Mouse (Mus musculus): Measurements from ENCODE around the gene H2al1j. TPM values are rescaled to one million over a fixed set of nuclear protein-coding genes. Genes with fewer than 3 reads are reported as not detected.
"Not testable (repeated sequence)": the region's sequence is repeated elsewhere in the genome, so short reads cannot be mapped to it uniquely, and the experiment has no call there.

H2al1j gene
- not detected in 2 replicates for polyA plus RNA-seq (2014; fragmentation: Nextera tagmentation; extraction: Ambion mirVana)

DNA sequence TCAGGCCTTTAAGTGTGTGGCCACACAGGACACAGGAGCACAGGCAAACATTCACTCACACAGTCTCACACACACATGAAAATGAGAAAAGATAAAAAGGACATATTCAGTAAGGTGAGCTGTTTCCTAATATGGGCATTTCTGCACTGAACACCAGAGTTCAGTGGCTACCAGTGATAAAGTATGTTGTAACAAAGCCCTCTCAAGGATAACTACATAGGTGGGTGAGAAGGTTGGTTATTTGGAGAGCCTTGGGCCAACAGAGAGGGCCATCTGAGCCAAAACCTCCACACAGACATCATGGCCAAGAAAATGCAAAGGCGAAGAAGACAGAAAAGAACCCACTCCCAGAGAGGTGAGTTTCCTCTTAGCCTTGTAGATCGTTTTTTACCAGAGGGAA, at the start of gene H2al1j:
Gene H2al1j (plus strand): TSS at position 301 of the 400 bp plus-strand sequence.
- H3K36me3 ChIP-seq (ENCODE audit: control insufficient read depth, insufficient read depth, low read length); H3K9ac ChIP-seq (ENCODE audit: low read length); ATAC-seq (replicated peaks; ENCODE audit: low FRiP score); H3K27ac ChIP-seq (ENCODE audit: low read depth, low read length); H3K9me3 ChIP-seq (ENCODE audit: control insufficient read depth, low read length); H3K4me2 ChIP-seq (ENCODE audit: low read depth, low read length, severe bottlenecking); H3K27me3 ChIP-seq (ENCODE audit: control insufficient read depth, insufficient read depth, low read length); H3K4me1 ChIP-seq (replicated peaks; ENCODE audit: control insufficient read depth, insufficient read depth, low read length); DNase-seq (ENCODE audit: low spot score); H3K4me3 ChIP-seq (ENCODE audit: low read depth, low read length): not testable (repeated sequence)
- 88% methylated on average over 2 of the region's 2 CpGs for WGBS

DNA sequence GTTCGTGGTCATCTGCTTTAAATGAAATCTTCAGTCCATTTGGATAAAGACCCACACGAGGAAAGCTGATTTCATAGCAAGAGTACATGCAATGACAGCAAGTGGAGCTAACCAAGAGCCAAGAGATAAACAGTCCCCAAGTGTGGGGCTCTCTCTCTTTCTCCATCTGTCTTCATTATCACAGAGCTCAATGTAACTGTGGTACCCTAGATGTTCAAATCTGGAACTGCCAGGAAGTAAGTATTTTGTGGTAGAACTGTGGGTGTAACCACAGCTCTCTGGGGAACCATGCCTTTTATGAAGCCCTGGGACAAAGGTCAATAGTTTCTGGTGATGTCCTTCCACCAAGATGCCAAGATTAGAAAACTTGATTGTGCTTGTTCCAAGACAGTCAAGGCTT, 46.9 kb upstream of the H2al1j start:
- Histone ChIP-seq H3K27ac (ENCODE audit: low read depth, low read length) (no peak overlapping the region), H3K36me3 (ENCODE audit: control insufficient read depth, insufficient read depth, low read length) (no peaks in the 10 kb centered on the region), H3K9me3 (ENCODE audit: control insufficient read depth, low read length) (no peaks in the 10 kb centered on the region), H3K4me2 (ENCODE audit: low read depth, low read length, severe bottlenecking) (no peak overlapping the region), H3K9ac (ENCODE audit: low read length) (no peak overlapping the region), H3K4me3 (ENCODE audit: low read depth, low read length) (no peak overlapping the region), H3K27me3 (ENCODE audit: control insufficient read depth, insufficient read depth, low read length) (no peaks in the 10 kb centered on the region), H3K4me1 (replicated peaks; ENCODE audit: control insufficient read depth, insufficient read depth, low read length) (no peaks in the 10 kb centered on the region)
- 76% methylated on average over 2 of the region's 2 CpGs for WGBS
- DNase-seq (ENCODE audit: low spot score) (no peak), ATAC-seq (replicated peaks; ENCODE audit: low FRiP score) (no peak)

DNA sequence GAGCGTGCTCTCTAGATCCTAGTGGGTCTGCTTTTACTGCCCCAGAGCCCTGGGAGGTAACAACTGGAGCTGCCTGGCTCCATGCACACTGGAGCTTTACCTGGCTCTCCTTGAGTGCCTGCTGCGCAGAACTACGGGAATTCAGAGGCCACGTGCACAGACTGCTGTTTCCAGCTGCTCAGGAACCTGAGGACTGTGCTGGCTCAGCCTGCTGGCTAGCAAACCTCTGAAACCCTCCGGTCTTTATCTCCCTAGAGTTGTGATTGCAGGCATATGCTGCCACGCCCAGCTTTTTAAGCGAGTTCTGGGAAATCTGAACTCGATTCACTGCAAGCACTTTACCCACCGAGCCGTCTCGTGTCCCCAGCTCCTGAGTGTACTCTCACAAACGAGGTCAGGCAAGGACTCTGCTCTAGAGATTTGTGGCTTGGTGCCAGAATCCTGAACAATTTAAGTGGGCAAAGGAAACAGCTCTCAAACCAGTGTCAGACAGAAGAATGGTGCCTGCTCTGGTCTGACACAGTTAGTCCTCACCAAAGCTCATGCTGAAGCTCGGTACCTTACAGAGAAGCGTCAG, 39.2 kb upstream of the H2al1j start:
- no peak for DNase-seq (ENCODE audit: low spot score)
- Histone ChIP-seq H3K9me3 (ENCODE audit: control insufficient read depth, low read length) (no peaks in the 10 kb centered on the region; the same call in 1 of the 2 replicates), H3K4me3 (ENCODE audit: low read depth, low read length) (no peak overlapping the region), H3K9ac (ENCODE audit: low read length) (no peak overlapping the region), H3K4me1 (replicated peaks; ENCODE audit: control insufficient read depth, insufficient read depth, low read length) (no peaks in the 10 kb centered on the region), H3K4me2 (ENCODE audit: low read depth, low read length, severe bottlenecking) (no peak overlapping the region), H3K27me3 (ENCODE audit: control insufficient read depth, insufficient read depth, low read length) (no peaks in the 10 kb centered on the region), H3K27ac (ENCODE audit: low read depth, low read length) (no peak overlapping the region), H3K36me3 (ENCODE audit: control insufficient read depth, insufficient read depth, low read length) (no peaks in the 10 kb centered on the region)
- ATAC-seq (replicated peaks; ENCODE audit: low FRiP score) = no peak
- 82% methylated on average over 14 of the region's 14 CpGs for WGBS

DNA sequence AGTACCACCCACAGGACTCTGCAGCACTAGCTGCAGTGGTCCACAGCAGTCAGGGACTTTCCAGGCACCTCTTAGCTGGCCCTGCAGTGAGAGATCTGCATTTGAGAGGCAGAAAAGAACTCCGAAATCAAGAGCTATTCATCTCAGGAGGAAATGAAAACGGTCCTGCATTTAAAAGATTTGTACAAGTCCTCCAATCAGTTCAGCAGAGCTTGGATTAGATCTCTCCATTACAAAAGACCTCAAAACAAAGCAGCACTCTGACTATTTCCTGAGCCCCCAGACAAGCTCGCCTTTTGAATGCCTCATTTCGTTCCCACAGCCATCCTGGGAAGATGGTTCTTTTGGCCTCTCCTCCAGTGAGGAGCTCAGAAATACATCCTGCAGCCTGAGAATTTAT, 38.4 kb upstream of the H2al1j start:
- H3K36me3 ChIP-seq (ENCODE audit: control insufficient read depth, insufficient read depth, low read length) = no peaks in the 10 kb centered on the region
- H3K4me1 ChIP-seq (replicated peaks; ENCODE audit: control insufficient read depth, insufficient read depth, low read length) = no peaks in the 10 kb centered on the region
- H3K4me2 ChIP-seq (ENCODE audit: low read depth, low read length, severe bottlenecking) = no peak overlapping the region
- no peaks in the 10 kb centered on the region; the same call in 1 of the 2 replicates for H3K9me3 ChIP-seq (ENCODE audit: control insufficient read depth, low read length)
- no peak for DNase-seq (ENCODE audit: low spot score)
- no peak for ATAC-seq (replicated peaks; ENCODE audit: low FRiP score)
- no peak overlapping the region for H3K4me3 ChIP-seq (ENCODE audit: low read depth, low read length)
- WGBS = 30% methylated on average over 4 of the region's 4 CpGs
- no peak overlapping the region for H3K9ac ChIP-seq (ENCODE audit: low read length)
- no peak overlapping the region for H3K27ac ChIP-seq (ENCODE audit: low read depth, low read length)
- no peaks in the 10 kb centered on the region for H3K27me3 ChIP-seq (ENCODE audit: control insufficient read depth, insufficient read depth, low read length)

DNA sequence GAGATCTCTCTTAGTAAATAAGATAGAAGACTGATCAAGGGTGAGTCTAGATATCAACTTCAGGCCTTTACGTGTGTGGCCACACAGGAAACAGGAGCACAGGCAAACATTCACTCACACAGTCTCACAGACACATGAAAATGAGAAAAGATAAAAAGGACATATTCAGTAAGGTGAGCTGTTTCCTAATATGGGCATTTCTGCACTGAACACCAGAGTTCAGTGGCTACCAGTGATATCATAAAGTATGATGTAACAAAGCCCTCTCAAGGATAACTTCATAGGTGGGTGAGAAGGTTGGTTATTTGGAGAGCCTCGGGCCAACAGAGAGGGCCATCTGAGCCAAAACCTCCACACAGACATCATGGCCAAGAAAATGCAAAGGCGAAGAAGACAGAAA, 28.7 kb upstream of the H2al1j start, which contains the start of gene H2al1a:
Gene H2al1a (plus strand): TSS at position 301 of the 400 bp plus-strand sequence.
- not testable (repeated sequence) for ATAC-seq (replicated peaks; ENCODE audit: low FRiP score); H3K4me1 ChIP-seq (replicated peaks; ENCODE audit: control insufficient read depth, insufficient read depth, low read length); H3K27ac ChIP-seq (ENCODE audit: low read depth, low read length); H3K4me2 ChIP-seq (ENCODE audit: low read depth, low read length, severe bottlenecking); H3K4me3 ChIP-seq (ENCODE audit: low read depth, low read length); H3K9me3 ChIP-seq (ENCODE audit: control insufficient read depth, low read length); H3K36me3 ChIP-seq (ENCODE audit: control insufficient read depth, insufficient read depth, low read length); H3K9ac ChIP-seq (ENCODE audit: low read length); H3K27me3 ChIP-seq (ENCODE audit: control insufficient read depth, insufficient read depth, low read length); DNase-seq (ENCODE audit: low spot score)
- no CpG with 5 or more reads among the region's 3 CpGs for WGBS

DNA sequence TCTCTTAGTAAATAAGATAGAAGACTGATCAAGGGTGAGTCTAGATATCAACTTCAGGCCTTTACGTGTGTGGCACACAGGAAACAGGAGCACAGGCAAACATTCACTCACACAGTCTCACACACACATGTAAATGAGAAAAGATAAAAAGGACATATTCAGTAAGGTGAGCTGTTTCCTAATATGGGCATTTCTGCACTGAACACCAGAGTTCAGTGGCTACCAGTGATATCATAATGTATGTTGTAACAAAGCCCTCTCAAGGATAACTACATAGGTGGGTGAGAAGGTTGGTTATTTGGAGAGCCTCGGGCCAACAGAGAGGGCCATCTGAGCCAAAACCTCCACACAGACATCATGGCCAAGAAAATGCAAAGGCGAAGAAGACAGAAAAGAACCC, 25.5 kb upstream of the H2al1j start, which contains the start of gene H2al1b:
Gene H2al1b (plus strand): TSS at position 301 of the 400 bp plus-strand sequence.
- ATAC-seq (replicated peaks; ENCODE audit: low FRiP score); H3K4me3 ChIP-seq (ENCODE audit: low read depth, low read length); H3K27me3 ChIP-seq (ENCODE audit: control insufficient read depth, insufficient read depth, low read length): not testable (repeated sequence)

DNA sequence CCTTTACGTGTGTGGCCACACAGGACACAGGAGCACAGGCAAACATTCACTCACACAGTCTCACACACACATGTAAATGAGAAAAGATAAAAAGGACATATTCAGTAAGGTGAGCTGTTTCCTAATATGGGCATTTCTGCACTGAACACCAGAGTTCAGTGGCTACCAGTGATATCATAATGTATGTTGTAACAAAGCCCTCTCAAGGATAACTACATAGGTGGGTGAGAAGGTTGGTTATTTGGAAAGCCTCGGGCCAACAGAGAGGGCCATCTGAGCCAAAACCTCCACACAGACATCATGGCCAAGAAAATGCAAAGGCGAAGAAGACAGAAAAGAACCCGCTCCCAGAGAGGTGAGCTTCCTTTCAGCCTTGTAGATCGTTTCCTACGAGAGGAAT, 22.3 kb upstream of the H2al1j start, which contains the start of gene H2al1c:
Gene H2al1c (plus strand): TSS at position 301 of the 400 bp plus-strand sequence.
- DNase-seq (ENCODE audit: low spot score); H3K27ac ChIP-seq (ENCODE audit: low read depth, low read length); H3K27me3 ChIP-seq (ENCODE audit: control insufficient read depth, insufficient read depth, low read length); H3K9me3 ChIP-seq (ENCODE audit: control insufficient read depth, low read length); H3K9ac ChIP-seq (ENCODE audit: low read length); ATAC-seq (replicated peaks; ENCODE audit: low FRiP score); H3K4me3 ChIP-seq (ENCODE audit: low read depth, low read length); H3K4me1 ChIP-seq (replicated peaks; ENCODE audit: control insufficient read depth, insufficient read depth, low read length); H3K36me3 ChIP-seq (ENCODE audit: control insufficient read depth, insufficient read depth, low read length); H3K4me2 ChIP-seq (ENCODE audit: low read depth, low read length, severe bottlenecking): not testable (repeated sequence)
- WGBS = 92% methylated on average over 1 of the region's 6 CpGs

More for the DNA sequence above, 25.5 kb upstream of the H2al1j start, which contains the start of gene H2al1b:
- not testable (repeated sequence) for H3K4me1 ChIP-seq (replicated peaks; ENCODE audit: control insufficient read depth, insufficient read depth, low read length); H3K9me3 ChIP-seq (ENCODE audit: control insufficient read depth, low read length); H3K36me3 ChIP-seq (ENCODE audit: control insufficient read depth, insufficient read depth, low read length); H3K27ac ChIP-seq (ENCODE audit: low read depth, low read length); DNase-seq (ENCODE audit: low spot score); H3K4me2 ChIP-seq (ENCODE audit: low read depth, low read length, severe bottlenecking); H3K9ac ChIP-seq (ENCODE audit: low read length)
- 94% methylated on average over 1 of the region's 3 CpGs for WGBS

DNA sequence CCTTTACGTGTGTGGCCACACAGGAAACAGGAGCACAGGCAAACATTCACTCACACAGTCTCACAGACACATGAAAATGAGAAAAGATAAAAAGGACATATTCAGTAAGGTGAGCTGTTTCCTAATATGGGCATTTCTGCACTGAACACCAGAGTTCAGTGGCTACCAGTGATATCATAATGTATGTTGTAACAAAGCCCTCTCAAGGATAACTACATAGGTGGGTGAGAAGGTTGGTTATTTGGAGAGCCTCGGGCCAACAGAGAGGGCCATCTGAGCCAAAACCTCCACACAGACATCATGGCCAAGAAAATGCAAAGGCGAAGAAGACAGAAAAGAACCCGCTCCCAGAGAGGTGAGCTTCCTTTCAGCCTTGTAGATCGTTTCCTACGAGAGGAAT, 19.1 kb upstream of the H2al1j start, which contains the start of gene H2al1d:
Gene H2al1d (plus strand): TSS at position 301 of the 400 bp plus-strand sequence.
- H3K27me3 ChIP-seq (ENCODE audit: control insufficient read depth, insufficient read depth, low read length); H3K36me3 ChIP-seq (ENCODE audit: control insufficient read depth, insufficient read depth, low read length); H3K4me3 ChIP-seq (ENCODE audit: low read depth, low read length); H3K4me1 ChIP-seq (replicated peaks; ENCODE audit: control insufficient read depth, insufficient read depth, low read length); H3K27ac ChIP-seq (ENCODE audit: low read depth, low read length); ATAC-seq (replicated peaks; ENCODE audit: low FRiP score); H3K9me3 ChIP-seq (ENCODE audit: control insufficient read depth, low read length); H3K9ac ChIP-seq (ENCODE audit: low read length); DNase-seq (ENCODE audit: low spot score); H3K4me2 ChIP-seq (ENCODE audit: low read depth, low read length, severe bottlenecking): not testable (repeated sequence)
- no CpG with 5 or more reads among the region's 6 CpGs for WGBS

DNA sequence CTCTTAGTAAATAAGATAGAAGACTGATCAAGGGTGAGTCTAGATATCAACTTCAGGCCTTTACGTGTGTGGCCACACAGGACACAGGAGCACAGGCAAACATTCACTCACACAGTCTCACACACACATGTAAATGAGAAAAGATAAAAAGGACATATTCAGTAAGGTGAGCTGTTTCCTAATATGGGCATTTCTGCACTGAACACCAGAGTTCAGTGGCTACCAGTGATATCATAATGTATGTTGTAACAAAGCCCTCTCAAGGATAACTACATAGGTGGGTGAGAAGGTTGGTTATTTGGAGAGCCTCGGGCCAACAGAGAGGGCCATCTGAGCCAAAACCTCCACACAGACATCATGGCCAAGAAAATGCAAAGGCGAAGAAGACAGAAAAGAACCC, 16.0 kb upstream of the H2al1j start, which contains the start of gene H2al1e:
Gene H2al1e (plus strand): TSS at position 301 of the 400 bp plus-strand sequence.
- not testable (repeated sequence) for ATAC-seq (replicated peaks; ENCODE audit: low FRiP score)
- no CpG with 5 or more reads among the region's 3 CpGs for WGBS

More for the DNA sequence above, 16.0 kb upstream of the H2al1j start, which contains the start of gene H2al1e:
- H3K4me2 ChIP-seq (ENCODE audit: low read depth, low read length, severe bottlenecking); H3K4me1 ChIP-seq (replicated peaks; ENCODE audit: control insufficient read depth, insufficient read depth, low read length); DNase-seq (ENCODE audit: low spot score); H3K27ac ChIP-seq (ENCODE audit: low read depth, low read length); H3K4me3 ChIP-seq (ENCODE audit: low read depth, low read length); H3K9me3 ChIP-seq (ENCODE audit: control insufficient read depth, low read length); H3K36me3 ChIP-seq (ENCODE audit: control insufficient read depth, insufficient read depth, low read length); H3K27me3 ChIP-seq (ENCODE audit: control insufficient read depth, insufficient read depth, low read length); H3K9ac ChIP-seq (ENCODE audit: low read length): not testable (repeated sequence)
